Mouse (Mus musculus): ENCODE measurements around the gene Mob3c. TPM values are rescaled to one million over a fixed set of nuclear protein-coding genes. Genes with fewer than 3 reads are reported as not detected.

The Mob3c gene
- 8.7 and 9.8 TPM in 2 replicates for polyA plus RNA-seq (2015; fragmentation: Nextera tagmentation; extraction: Ambion mirVana)

GRCm38 (mm10) chr4:115827888-115828571 is at the start of gene Mob3c:
Gene Mob3c, plus strand, starts transcription at chr4:115828092.
- Histone ChIP-seq H3K4me3 (peak within 1 kb of the TSS; percentile 85), H3K4me2 (peak within 1 kb of the TSS; percentile 65), H3K36me3 (peaks cover 18% of the 10 kb centered on the region), H3K4me1 (peaks cover 17% of the 10 kb centered on the region), H3K27ac (peak within 1 kb of the TSS; percentile 68), H3K9ac (peak within 1 kb of the TSS; percentile 85), H3K9me3 (no peaks in the 10 kb centered on the region), H3K27me3 (peaks cover 8% of the 10 kb centered on the region; the same call in 1 of the 2 replicates)
- peak; percentile 70 for ATAC-seq (ENCODE audit: insufficient number of reproducible peaks, insufficient read depth, low FRiP score, low TSS enrichment, low read depth)
- WGBS = 1% methylated on average over 46 of the region's 57 CpGs

- H3K36me3 ChIP-seq = peaks cover 19% of the 10 kb centered on the region
- H3K4me3 ChIP-seq = no peak overlapping the region
- H3K27me3 ChIP-seq = no peaks in the 10 kb centered on the region
- H3K4me2 ChIP-seq = no peak overlapping the region
- 48% methylated on average over 6 of the region's 6 CpGs for WGBS
- no peak for ATAC-seq (ENCODE audit: insufficient number of reproducible peaks, insufficient read depth, low FRiP score, low TSS enrichment, low read depth)
- no peak overlapping the region for H3K9ac ChIP-seq
- H3K4me1 ChIP-seq = peaks cover 3% of the 10 kb centered on the region; the same call in 1 of the 2 replicates
- no peaks in the 10 kb centered on the region for H3K9me3 ChIP-seq
- H3K27ac ChIP-seq = no peak overlapping the region
Measured at GRCm38 (mm10) chr4:115780269-115780668, 47.6 kb upstream of the Mob3c start.

- Histone ChIP-seq H3K9me3 (no peaks in the 10 kb centered on the region), H3K4me2 (no peak within 1 kb of the TSS), H3K9ac (no peak within 1 kb of the TSS), H3K4me3 (no peak within 1 kb of the TSS), H3K27me3 (no peaks in the 10 kb centered on the region), H3K36me3 (peaks cover 19% of the 10 kb centered on the region), H3K27ac (no peak within 1 kb of the TSS), H3K4me1 (peaks cover 9% of the 10 kb centered on the region)
- no peak for ATAC-seq (ENCODE audit: insufficient number of reproducible peaks, insufficient read depth, low FRiP score, low TSS enrichment, low read depth)
- 75% methylated on average over 3 of the region's 3 CpGs for WGBS
Measured at GRCm38 (mm10) chr4:115780918-115781317, 47.0 kb upstream of the Mob3c start, which contains the start of gene Tex38. Gene Tex38, minus strand, starts transcription at chr4:115781018.

- 87% methylated on average over 5 of the region's 5 CpGs for WGBS
- Histone ChIP-seq H3K9ac (no peak overlapping the region), H3K27me3 (no peaks in the 10 kb centered on the region), H3K36me3 (peaks cover 8% of the 10 kb centered on the region), H3K4me3 (no peak overlapping the region), H3K9me3 (no peaks in the 10 kb centered on the region), H3K4me2 (no peak overlapping the region), H3K4me1 (peaks cover 11% of the 10 kb centered on the region), H3K27ac (no peak overlapping the region)
- ATAC-seq (ENCODE audit: insufficient number of reproducible peaks, insufficient read depth, low FRiP score, low TSS enrichment, low read depth) = no peak
Measured at GRCm38 (mm10) chr4:115782026-115782805, 45.7 kb upstream of the Mob3c start.

- no peaks in the 10 kb centered on the region for H3K27me3 ChIP-seq
- H3K36me3 ChIP-seq = peaks cover 15% of the 10 kb centered on the region
- H3K27ac ChIP-seq = peak within 1 kb of the TSS; percentile 57; the same call in 1 of the 2 replicates
- under 1% methylated on average over 68 of the region's 69 CpGs for WGBS
- H3K4me3 ChIP-seq = peak within 1 kb of the TSS; percentile 76
- ATAC-seq (ENCODE audit: insufficient number of reproducible peaks, insufficient read depth, low FRiP score, low TSS enrichment, low read depth) = peak; percentile 86
- H3K4me1 ChIP-seq = peaks cover 11% of the 10 kb centered on the region
- no peaks in the 10 kb centered on the region for H3K9me3 ChIP-seq
- peak within 1 kb of the TSS; percentile 77 for H3K4me2 ChIP-seq
- H3K9ac ChIP-seq = peak within 1 kb of the TSS; percentile 87
Measured at GRCm38 (mm10) chr4:115784769-115785510, 43.0 kb upstream of the Mob3c start, which contains the start of gene Atpaf1. Gene Atpaf1, plus strand, starts transcription at chr4:115784812.

DNA sequence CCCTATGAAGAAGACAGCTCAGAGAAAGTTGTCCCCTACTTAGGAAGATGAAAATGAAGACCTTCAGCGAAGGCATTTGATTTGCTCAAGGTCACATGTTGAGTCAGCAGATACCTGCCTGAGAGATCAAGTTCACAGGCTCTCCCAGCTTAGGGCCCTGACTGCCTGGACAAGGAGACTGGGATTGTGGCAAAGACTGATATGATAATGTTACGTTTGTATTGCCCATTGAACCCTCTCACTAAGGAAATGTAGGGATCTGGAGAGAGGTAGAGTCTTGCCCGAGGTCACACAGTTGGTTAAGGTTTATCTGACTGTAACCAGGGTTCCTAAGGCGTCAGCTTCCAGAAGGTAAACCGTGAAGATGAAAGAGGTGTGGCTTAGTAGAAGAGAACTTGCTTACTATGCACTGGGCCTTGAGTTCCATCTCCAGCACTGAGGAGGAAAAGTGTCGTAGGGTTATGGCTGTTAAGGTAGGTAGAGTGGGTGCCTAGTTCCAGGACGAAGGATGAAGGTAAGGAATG is 42.3 kb upstream of the Mob3c start:
- ATAC-seq (ENCODE audit: insufficient number of reproducible peaks, insufficient read depth, low FRiP score, low TSS enrichment, low read depth) = no peak
- no peaks in the 10 kb centered on the region for H3K27me3 ChIP-seq

DNA sequence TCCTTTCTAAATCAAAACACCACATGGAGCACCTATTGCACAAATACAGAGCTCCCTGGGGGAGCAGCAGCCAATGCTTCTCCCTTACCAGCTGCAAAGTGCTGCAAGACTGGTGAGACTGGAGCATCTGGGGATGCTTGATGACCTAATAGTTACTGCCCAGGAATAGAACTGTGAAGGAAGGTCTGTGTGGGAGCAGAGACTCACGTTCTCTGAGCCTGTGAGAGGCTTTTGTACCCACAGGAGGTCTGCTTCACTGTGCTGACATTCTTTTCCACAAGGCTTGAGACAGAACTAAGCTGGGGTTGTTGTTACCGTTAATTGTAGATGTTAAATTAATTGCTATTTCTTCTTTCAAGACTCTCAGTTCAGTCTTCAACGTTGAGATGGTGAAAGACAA is 37.0 kb upstream of the Mob3c start:
- ATAC-seq (ENCODE audit: insufficient number of reproducible peaks, insufficient read depth, low FRiP score, low TSS enrichment, low read depth) = no peak
- H3K27ac ChIP-seq = no peak overlapping the region
- peaks cover 2% of the 10 kb centered on the region for H3K4me1 ChIP-seq
- H3K4me2 ChIP-seq = no peak overlapping the region
- no peaks in the 10 kb centered on the region for H3K9me3 ChIP-seq
- H3K9ac ChIP-seq = no peak overlapping the region
- no peak overlapping the region for H3K4me3 ChIP-seq
- no peaks in the 10 kb centered on the region for H3K27me3 ChIP-seq
- WGBS = 84% methylated on average over 3 of the region's 3 CpGs
- peaks cover 48% of the 10 kb centered on the region for H3K36me3 ChIP-seq

More for the DNA sequence above, 42.3 kb upstream of the Mob3c start:
- Histone ChIP-seq H3K4me3 (peak overlapping the region; percentile 76), H3K27ac (no peak overlapping the region), H3K36me3 (peaks cover 15% of the 10 kb centered on the region), H3K9me3 (no peaks in the 10 kb centered on the region), H3K4me1 (peaks cover 11% of the 10 kb centered on the region), H3K4me2 (peak overlapping the region; percentile 77), H3K9ac (peak overlapping the region; percentile 87)
- WGBS = 52% methylated on average over 7 of the region's 7 CpGs

DNA sequence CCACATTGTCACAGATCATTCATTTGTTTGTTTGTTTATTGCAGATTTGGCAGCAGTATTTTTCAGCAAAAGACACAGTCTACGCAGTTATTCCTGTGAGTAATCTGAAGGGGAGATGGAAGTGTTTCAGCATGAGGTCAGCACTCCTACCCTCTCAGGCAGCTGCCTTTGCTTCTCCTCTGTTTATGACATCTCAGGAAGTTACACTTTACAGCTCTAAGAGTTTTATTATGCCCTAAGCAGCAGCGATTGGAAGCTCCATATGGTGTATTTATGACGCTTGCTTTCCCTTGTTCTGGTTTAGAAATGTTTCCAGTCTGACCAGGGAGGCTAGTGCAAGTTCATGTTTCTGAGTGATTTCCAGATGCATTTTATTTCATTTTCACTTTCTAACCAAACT is 32.5 kb upstream of the Mob3c start:
- no peaks in the 10 kb centered on the region for H3K4me1 ChIP-seq
- H3K4me3 ChIP-seq = no peak overlapping the region
- H3K36me3 ChIP-seq = peaks cover 71% of the 10 kb centered on the region
- H3K4me2 ChIP-seq = no peak overlapping the region
- H3K27ac ChIP-seq = no peak overlapping the region
- H3K9me3 ChIP-seq = no peaks in the 10 kb centered on the region
- WGBS = 85% methylated on average over 3 of the region's 3 CpGs
- H3K27me3 ChIP-seq = no peaks in the 10 kb centered on the region
- no peak overlapping the region for H3K9ac ChIP-seq
- ATAC-seq (ENCODE audit: insufficient number of reproducible peaks, insufficient read depth, low FRiP score, low TSS enrichment, low read depth) = no peak

- Histone ChIP-seq H3K4me2 (no peak overlapping the region), H3K9me3 (no peaks in the 10 kb centered on the region), H3K27ac (no peak overlapping the region), H3K27me3 (no peaks in the 10 kb centered on the region), H3K4me3 (no peak overlapping the region), H3K36me3 (peaks cover 62% of the 10 kb centered on the region), H3K9ac (no peak overlapping the region), H3K4me1 (no peaks in the 10 kb centered on the region)
- 77% methylated on average over 3 of the region's 3 CpGs for WGBS
- no peak for ATAC-seq (ENCODE audit: insufficient number of reproducible peaks, insufficient read depth, low FRiP score, low TSS enrichment, low read depth)
Measured at GRCm38 (mm10) chr4:115799981-115800380, 27.9 kb upstream of the Mob3c start.

DNA sequence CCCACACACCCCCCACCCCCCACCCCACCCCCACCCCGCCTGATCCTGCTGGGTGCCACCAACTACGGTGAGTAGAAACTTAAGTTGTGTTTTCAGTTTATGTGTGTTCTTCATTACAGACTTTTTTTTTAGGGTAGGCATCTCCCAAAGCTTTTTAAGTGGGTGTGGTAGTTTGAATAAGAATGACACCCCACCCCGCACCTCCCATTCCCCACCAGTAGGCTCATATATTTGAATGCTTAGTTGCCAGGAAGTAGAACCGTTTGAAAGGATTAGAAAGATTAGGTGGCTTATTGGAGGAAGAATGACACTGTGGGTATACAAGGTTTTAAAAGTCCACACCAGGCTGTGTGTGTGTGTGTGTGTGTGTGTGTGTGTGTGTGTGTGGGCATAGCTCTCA is 15.6 kb upstream of the Mob3c start:
- Histone ChIP-seq H3K4me2 (no peak overlapping the region), H3K36me3 (peaks cover 42% of the 10 kb centered on the region), H3K9ac (no peak overlapping the region), H3K27me3 (no peaks in the 10 kb centered on the region), H3K4me1 (no peaks in the 10 kb centered on the region), H3K9me3 (no peaks in the 10 kb centered on the region), H3K27ac (no peak overlapping the region), H3K4me3 (no peak overlapping the region)
- 88% methylated on average over 4 of the region's 4 CpGs for WGBS
- no peak for ATAC-seq (ENCODE audit: insufficient number of reproducible peaks, insufficient read depth, low FRiP score, low TSS enrichment, low read depth)

- H3K9me3 ChIP-seq = no peaks in the 10 kb centered on the region
- 86% methylated on average over 5 of the region's 5 CpGs for WGBS
- no peak overlapping the region for H3K9ac ChIP-seq
- H3K36me3 ChIP-seq = peaks cover 53% of the 10 kb centered on the region
- no peaks in the 10 kb centered on the region for H3K4me1 ChIP-seq
- no peak overlapping the region for H3K27ac ChIP-seq
- no peak overlapping the region for H3K4me2 ChIP-seq
- H3K4me3 ChIP-seq = no peak overlapping the region
- no peak for ATAC-seq (ENCODE audit: insufficient number of reproducible peaks, insufficient read depth, low FRiP score, low TSS enrichment, low read depth)
- H3K27me3 ChIP-seq = no peaks in the 10 kb centered on the region
Measured at GRCm38 (mm10) chr4:115815606-115816005, 12.3 kb upstream of the Mob3c start.
